Mouse (Mus musculus) limb, embryonic 13.5 days (tissue): ENCODE results near the gene Zfp955a. TPM values are rescaled to one million over a fixed set of nuclear protein-coding genes. Genes with fewer than 3 reads are reported as not detected.
A peak's percentile ranks its signal among the peaks of the same experiment; 100 is the strongest.
"Not testable (repeated sequence)": the region's sequence is repeated elsewhere in the genome, so short reads cannot be mapped to it uniquely, and the experiment has no call there.

ENCODE experiments used
- ATAC-seq: fragments of 200-750 bp; cut with Nextera tagmentation; 2 replicates; pipeline ENCODE4 v1.8.0; 2017; ENCODE audit warnings: low read depth, moderate number of reproducible peaks, moderate TSS enrichment; ENCODE audit not compliant: low FRiP score
- H3K27ac ChIP-seq: fragments of 300-500 bp; sonication (generic); 2 replicates; pipeline ENCODE4 v1.5.1; 2015; ENCODE audit warnings: inconsistent platforms, mild to moderate bottlenecking, moderate library complexity
- H3K27me3 ChIP-seq: fragments of 300-500 bp; sonication (generic); 2 replicates; pipeline ENCODE4 v1.6.1; 2015; ENCODE audit warnings: mild to moderate bottlenecking, inconsistent platforms
- H3K36me3 ChIP-seq: fragments of 300-500 bp; sonication (generic); 2 replicates; pipeline ENCODE4 v1.6.1; 2015; ENCODE audit warnings: inconsistent platforms, mild to moderate bottlenecking, moderate library complexity
- H3K4me1 ChIP-seq: fragments of 300-500 bp; sonication (generic); 2 replicates; pipeline ENCODE4 v1.6.1; 2015; ENCODE audit warnings: inconsistent platforms
- H3K4me2 ChIP-seq: fragments of 300-500 bp; sonication (generic); replicated peaks from 2 replicates; pipeline ENCODE4 v1.6.1; 2015; ENCODE audit warnings: inconsistent platforms, mild to moderate bottlenecking, moderate library complexity
- H3K4me3 ChIP-seq: fragments of 300-500 bp; sonication (generic); 2 replicates; pipeline ENCODE4 v1.5.1; 2015; ENCODE audit warnings: moderate library complexity, mild to moderate bottlenecking, inconsistent platforms
- H3K9ac ChIP-seq: fragments of 300-500 bp; sonication (generic); 2 replicates; pipeline ENCODE4 v1.6.1; 2015; ENCODE audit warnings: mild to moderate bottlenecking, inconsistent platforms
- H3K9me3 ChIP-seq: fragments of 300-500 bp; sonication (generic); 2 replicates; pipeline ENCODE4 v1.6.1; 2016; ENCODE audit warnings: inconsistent platforms
- WGBS: fragments of 180-500 bp; shearing (Covaris S2); methylation state at CpG from one replicate; pipeline ENCODE4 v1.1.7; 2015; 5-methylcytosine and 5-hydroxymethylcytosine counted together
- polyA plus RNA-seq: library from polyadenylated mRNA; unstranded; fragments of >200 nt; fragmentation: Nextera tagmentation; extraction: Ambion mirVana; gene quantifications from 2 replicates; pipeline ENCODE4 v1.2.1, GENCODE M21; 2015

Zfp955a gene
- polyA plus RNA-seq: 17.7 and 19.8 TPM in 2 replicates

DNA sequence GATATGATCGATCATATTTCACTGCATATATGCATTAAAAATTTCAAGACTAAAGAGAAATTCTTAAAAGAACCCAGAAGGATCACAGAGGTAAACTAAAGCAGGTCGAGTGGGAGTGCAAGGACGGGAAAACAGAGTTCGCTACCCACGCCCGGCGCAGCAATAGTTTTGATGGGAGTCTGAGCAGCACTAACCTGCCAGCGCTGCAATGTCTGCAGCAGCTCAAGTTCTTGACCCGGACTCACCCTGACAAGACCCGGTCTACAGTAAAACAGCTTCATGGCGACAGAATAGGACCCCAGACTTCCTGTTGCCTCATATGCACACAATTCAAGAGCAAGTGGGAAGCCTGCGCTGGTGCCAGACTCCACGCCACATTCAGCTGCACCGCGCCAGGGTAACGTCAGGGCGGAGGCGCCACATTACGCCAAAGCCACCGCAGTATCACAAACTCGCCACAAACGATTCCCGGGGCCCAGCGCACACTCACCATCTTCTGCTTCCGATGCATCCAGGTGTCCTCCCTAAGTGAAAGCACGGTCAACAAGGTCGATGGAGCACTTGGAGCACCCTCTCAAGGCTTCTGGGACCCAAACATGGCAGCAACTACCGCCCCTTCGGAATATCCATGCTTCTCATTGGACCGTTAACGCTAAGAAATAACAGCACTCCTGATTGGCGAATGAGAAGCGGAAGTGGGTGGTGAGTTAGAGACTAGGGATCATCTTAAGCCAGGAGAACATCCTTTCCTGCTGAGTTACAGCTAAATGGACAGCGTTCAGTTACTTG, at the start of gene Zfp955a:
Zfp955a (minus strand) TSS at position 616 of the 789 bp plus-strand sequence.
- not testable (repeated sequence) for H3K27ac ChIP-seq, H3K36me3 ChIP-seq, H3K27me3 ChIP-seq, H3K4me1 ChIP-seq, H3K9ac ChIP-seq, H3K9me3 ChIP-seq
- ATAC-seq: peak; percentile 99
- peak within 1 kb of the TSS; percentile 15; the same call in 1 of the 2 replicates for H3K4me3 ChIP-seq
- WGBS: 44% methylated on average over 1 of the region's 34 CpGs
- H3K4me2 ChIP-seq: peak within 1 kb of the TSS; percentile 46

DNA sequence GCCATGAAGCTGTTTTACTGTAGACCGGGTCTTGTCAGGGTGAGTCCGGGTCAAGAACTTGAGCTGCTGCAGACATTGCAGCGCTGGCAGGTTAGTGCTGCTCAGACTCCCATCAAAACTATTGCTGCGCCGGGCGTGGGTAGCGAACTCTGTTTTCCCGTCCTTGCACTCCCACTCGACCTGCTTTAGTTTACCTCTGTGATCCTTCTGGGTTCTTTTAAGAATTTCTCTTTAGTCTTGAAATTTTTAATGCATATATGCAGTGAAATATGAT, 34.9 kb upstream of the Zfp955a start:
- H3K36me3 ChIP-seq, H3K9ac ChIP-seq, H3K4me1 ChIP-seq, H3K27me3 ChIP-seq, H3K9me3 ChIP-seq, H3K4me3 ChIP-seq, H3K27ac ChIP-seq, ATAC-seq: not testable (repeated sequence)
- WGBS: no CpG with 5 or more reads among the region's 9 CpGs
- peak overlapping the region; percentile 41 for H3K4me2 ChIP-seq

DNA sequence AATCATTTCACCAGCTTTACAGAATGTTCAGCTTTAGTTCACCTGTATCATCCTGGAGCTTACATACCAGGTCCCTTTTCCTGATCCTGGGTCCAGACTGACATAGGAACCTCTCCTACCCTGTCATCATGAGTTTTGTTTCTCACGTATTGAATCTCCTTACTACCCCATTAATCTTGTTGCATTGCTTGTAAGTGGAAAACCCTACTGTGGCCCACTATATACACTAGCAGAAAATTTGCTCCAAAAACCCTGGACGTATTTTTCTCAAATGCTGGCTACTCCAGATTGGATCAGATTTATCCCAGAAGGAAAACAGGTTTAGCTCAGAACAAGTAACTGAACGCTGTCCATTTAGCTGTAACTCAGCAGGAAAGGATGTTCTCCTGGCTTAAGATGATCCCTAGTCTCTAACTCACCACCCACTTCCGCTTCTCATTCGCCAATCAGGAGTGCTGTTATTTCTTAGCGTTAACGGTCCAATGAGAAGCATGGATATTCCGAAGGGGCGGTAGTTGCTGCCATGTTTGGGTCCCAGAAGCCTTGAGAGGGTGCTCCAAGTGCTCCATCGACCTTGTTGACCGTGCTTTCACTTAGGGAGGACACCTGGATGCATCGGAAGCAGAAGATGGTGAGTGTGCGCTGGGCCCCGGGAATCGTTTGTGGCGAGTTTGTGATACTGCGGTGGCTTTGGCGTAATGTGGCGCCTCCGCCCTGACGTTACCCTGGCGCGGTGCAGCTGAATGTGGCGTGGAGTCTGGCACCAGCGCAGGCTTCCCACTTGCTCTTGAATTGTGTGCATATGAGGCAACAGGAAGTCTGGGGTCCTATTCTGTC, 34.3 kb upstream of the Zfp955a start, which contains the start of gene Zfp955b:
Zfp955b (plus strand) TSS at position 506 of the 837 bp plus-strand sequence.
- ATAC-seq: peak; percentile 100
- H3K9ac ChIP-seq, H3K4me1 ChIP-seq, H3K4me3 ChIP-seq, H3K27me3 ChIP-seq, H3K36me3 ChIP-seq, H3K27ac ChIP-seq, H3K9me3 ChIP-seq: not testable (repeated sequence)
- WGBS: no CpG with 5 or more reads among the region's 25 CpGs
- H3K4me2 ChIP-seq: peak within 1 kb of the TSS; percentile 41

DNA sequence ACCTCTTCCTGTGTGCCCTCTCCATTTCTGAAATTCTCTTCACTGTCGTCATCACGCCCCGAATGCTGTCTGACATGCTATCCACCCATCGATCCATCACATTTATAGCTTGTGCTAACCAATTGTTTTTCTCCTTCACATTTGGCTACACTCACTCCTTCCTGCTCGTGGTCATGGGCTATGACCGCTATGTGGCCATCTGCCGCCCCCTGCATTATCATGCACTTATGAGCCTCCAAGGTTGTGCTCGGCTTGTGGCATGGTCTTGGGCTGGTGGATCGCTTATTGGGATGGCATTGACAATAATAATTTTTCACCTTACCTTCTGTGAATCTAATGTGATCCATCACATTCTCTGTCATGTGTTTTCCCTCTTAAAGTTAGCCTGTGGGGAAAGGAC, 14.0 kb upstream of the Zfp955a start:
- no peak for ATAC-seq
- Histone ChIP-seq H3K36me3 (no peaks in the 10 kb centered on the region), H3K4me3 (no peak overlapping the region), H3K9ac (no peak overlapping the region), H3K4me2 (no peak overlapping the region), H3K27ac (no peak overlapping the region), H3K9me3 (no peaks in the 10 kb centered on the region), H3K27me3 (peaks cover 4% of the 10 kb centered on the region; the same call in 1 of the 2 replicates), H3K4me1 (no peaks in the 10 kb centered on the region)
- WGBS: 85% methylated on average over 9 of the region's 9 CpGs

DNA sequence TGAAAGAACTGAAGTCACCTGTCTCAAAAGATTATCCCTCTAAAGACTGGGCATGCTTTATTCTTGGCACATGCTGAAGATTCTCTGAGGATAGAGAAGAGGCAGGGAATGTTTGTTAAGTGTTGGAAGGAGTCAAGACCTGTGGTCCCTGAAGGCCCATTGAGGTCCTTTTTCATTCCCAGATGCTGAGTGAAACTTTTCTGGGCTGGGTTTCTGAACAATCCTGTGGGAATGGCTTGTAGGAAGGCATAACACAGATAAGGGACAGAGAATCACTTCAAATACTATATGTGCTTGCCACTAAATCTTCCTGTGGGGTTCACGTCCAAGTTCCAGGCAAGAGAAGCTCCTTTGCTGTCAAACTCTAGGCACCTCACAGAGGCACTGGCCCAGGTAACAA, 9.4 kb upstream of the Zfp955a start, which contains the start of gene Olfr63:
Olfr63 (plus strand) TSS at position 301 of the 400 bp plus-strand sequence.
- Histone ChIP-seq H3K27me3 (peaks cover 4% of the 10 kb centered on the region; the same call in 1 of the 2 replicates), H3K4me2 (no peak within 1 kb of the TSS), H3K27ac (no peak within 1 kb of the TSS), H3K9ac (no peak within 1 kb of the TSS), H3K36me3 (no peaks in the 10 kb centered on the region), H3K4me1 (no peaks in the 10 kb centered on the region), H3K9me3 (no peaks in the 10 kb centered on the region), H3K4me3 (no peak within 1 kb of the TSS)
- WGBS: 59% methylated on average over 1 of the region's 1 CpGs
- no peak for ATAC-seq

DNA sequence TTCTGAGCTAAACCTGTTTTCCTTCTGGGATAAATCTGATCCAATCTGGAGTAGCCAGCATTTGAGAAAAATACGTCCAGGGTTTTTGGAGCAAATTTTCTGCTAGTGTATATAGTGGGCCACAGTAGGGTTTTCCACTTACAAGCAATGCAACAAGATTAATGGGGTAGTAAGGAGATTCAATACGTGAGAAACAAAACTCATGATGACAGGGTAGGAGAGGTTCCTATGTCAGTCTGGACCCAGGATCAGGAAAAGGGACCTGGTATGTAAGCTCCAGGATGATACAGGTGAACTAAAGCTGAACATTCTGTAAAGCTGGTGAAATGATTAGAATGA, 343 bp upstream of the Zfp955a start:
- H3K4me1 ChIP-seq, H3K9ac ChIP-seq, H3K9me3 ChIP-seq, H3K4me3 ChIP-seq, H3K36me3 ChIP-seq, H3K4me2 ChIP-seq, H3K27ac ChIP-seq, H3K27me3 ChIP-seq: not testable (repeated sequence)
- peak; percentile 21; the same call in 1 of the 2 replicates for ATAC-seq
- WGBS: no CpG with 5 or more reads among the region's 2 CpGs

DNA sequence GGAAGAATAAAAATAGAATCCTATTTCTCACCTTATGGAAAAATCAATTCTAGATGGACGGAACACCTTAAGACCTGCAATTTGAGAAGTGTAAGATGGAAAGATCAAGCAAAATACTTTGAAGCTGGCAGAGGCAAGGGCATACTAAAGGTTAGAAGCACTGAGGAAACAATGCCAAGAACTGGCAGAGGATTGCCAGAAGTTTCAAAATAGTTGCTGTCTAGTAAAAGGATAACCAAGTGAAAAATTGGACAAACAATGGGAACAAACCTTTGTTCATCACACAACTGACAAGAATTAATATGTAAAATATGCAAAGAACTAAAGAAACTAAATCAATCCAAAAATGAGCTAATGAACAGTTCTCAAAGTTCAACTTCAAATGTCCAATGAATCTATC, 18.3 kb downstream of the Zfp955a start:
- not testable (repeated sequence) for ATAC-seq, H3K9ac ChIP-seq, H3K4me3 ChIP-seq, H3K4me2 ChIP-seq, H3K27me3 ChIP-seq, H3K27ac ChIP-seq, H3K4me1 ChIP-seq
- WGBS: 94% methylated on average over 1 of the region's 1 CpGs
- H3K36me3 ChIP-seq: peaks cover 32% of the 10 kb centered on the region
- H3K9me3 ChIP-seq: peaks cover 17% of the 10 kb centered on the region

DNA sequence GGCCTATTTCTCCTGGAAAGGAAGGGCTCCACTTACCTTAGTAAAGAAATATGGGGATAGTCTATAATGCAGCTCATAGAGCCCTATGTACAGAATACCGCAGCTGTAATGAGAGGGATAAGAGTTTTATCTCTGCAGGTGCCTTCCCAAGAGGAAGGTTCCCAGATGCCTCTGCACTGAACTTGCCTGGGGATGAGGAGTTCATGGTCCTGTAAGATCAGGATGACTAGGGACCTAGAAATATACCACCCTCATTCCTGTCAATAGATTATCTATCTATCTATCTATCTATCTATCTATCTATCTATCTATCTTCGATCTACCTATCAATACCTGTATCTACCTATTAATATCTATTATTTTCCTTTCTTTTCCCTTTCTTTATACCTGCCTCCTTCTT, 33.4 kb downstream of the Zfp955a start, which contains the start of gene Olfr1564:
Olfr1564 (minus strand) TSS at position 101 of the 400 bp plus-strand sequence.
- no peak within 1 kb of the TSS for H3K4me2 ChIP-seq
- H3K9ac ChIP-seq: no peak within 1 kb of the TSS
- H3K9me3 ChIP-seq: peaks cover 9% of the 10 kb centered on the region; the same call in 1 of the 2 replicates
- WGBS: 89% methylated on average over 2 of the region's 2 CpGs
- no peaks in the 10 kb centered on the region for H3K4me1 ChIP-seq
- H3K4me3 ChIP-seq: no peak within 1 kb of the TSS
- H3K27me3 ChIP-seq: no peaks in the 10 kb centered on the region
- no peak within 1 kb of the TSS for H3K27ac ChIP-seq
- ATAC-seq: no peak
- no peaks in the 10 kb centered on the region for H3K36me3 ChIP-seq

DNA sequence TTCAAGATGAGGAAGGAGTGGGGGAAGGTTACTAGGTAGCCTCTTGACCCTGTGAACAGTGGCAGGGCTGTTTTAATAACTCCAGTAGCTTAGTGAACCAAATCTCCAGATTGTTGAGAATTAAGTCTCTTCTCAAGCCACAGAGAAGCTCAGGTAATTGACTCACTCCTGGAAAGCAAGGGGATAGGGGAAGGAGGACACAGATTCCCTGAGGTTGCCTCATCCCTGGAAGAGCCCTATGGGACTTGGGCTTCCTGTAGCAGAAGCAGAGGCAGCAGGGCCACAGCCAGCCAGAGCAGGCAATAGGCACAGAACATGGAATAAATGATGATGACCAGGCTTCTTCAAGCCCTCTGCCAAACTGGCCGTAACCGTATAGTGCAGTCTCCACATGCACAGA, 63.9 kb downstream of the Zfp955a start, which contains the start of gene Olfr239:
Olfr239 (plus strand) TSS at position 301 of the 400 bp plus-strand sequence.
- ATAC-seq, H3K9ac ChIP-seq, H3K4me2 ChIP-seq, H3K27ac ChIP-seq, H3K9me3 ChIP-seq, H3K27me3 ChIP-seq, H3K4me1 ChIP-seq, H3K4me3 ChIP-seq, H3K36me3 ChIP-seq: not testable (repeated sequence)
- no CpG with 5 or more reads among the region's 2 CpGs for WGBS

Other genes starting within 250 kb of the Zfp955a start
- 18.5 and 18.6 TPM in 2 replicates for gene Zfp763, start 221.7 kb downstream of the Zfp955a start, polyA plus RNA-seq
- gene 4921501E09Rik, start 187.1 kb downstream of the Zfp955a start, polyA plus RNA-seq: not detected in 2 replicates
- 10.9 and 12.0 TPM in 2 replicates for gene Zfp563, start 165.8 kb downstream of the Zfp955a start, polyA plus RNA-seq
- 0.14 TPM in 1 of 2 replicates, not detected in the other for gene Morc2b, start 115.5 kb downstream of the Zfp955a start, polyA plus RNA-seq
- 0.05 TPM in 1 of 2 replicates, not detected in the other for gene Olfr55, start 86.7 kb downstream of the Zfp955a start, polyA plus RNA-seq
- not detected in 2 replicates for gene Olfr239, start 63.8 kb downstream of the Zfp955a start, polyA plus RNA-seq
- not detected in 2 replicates for gene Olfr1564, start 33.5 kb downstream of the Zfp955a start, polyA plus RNA-seq
- gene Olfr63, start 9.5 kb upstream of the Zfp955a start, polyA plus RNA-seq: 0.04 TPM in 1 of 2 replicates, not detected in the other
- gene Zfp955b, start 34.4 kb upstream of the Zfp955a start, polyA plus RNA-seq: 15.1 and 15.8 TPM in 2 replicates
- 11.9 and 12.9 TPM in 2 replicates for gene Zfp81, start 103.7 kb upstream of the Zfp955a start, polyA plus RNA-seq
- gene Zfp101, start 139.5 kb upstream of the Zfp955a start, polyA plus RNA-seq: 25.9 and 26.0 TPM in 2 replicates
- gene Actl9, start 177.8 kb upstream of the Zfp955a start, polyA plus RNA-seq: not detected in 2 replicates